Comparison of ENCODE assay signal across 21 mouse cellular contexts in the genomic region with DNA sequence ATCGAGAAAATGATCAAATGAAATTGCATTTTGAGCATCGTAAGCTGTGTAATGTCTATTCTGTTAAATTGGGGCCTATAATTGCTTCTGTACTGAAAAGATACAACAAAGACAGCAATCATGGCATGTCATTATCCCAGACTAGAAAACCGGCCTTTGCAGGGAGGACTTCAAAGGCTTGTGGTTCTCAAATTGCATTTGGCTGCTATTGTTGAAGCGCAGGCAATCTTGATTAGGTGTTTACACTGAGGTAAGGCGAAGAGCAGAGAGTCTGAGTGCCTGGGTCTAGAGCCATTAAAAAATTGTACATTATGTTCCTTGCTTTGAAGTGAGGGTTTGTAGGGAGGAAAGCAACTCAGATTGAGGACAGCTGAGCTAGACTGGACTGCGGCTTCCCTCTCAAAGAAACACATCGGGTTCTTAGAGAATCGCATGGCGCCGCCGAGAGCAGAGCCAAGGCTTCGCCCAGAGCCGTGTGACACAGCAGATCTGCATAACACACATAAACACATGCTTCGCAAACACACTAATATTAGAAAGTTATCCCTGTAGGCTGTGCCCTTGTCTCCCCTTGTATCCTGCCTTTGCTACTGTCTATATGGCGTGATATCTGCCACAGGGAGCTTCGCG. TPM values are rescaled to one million over a fixed set of nuclear protein-coding genes. Genes with fewer than 3 reads are reported as not detected.
"Had no signal": no experiment of that assay in that cellular context is flagged by ENCODE, and none has a peak within 500 bp of the region (broad histone marks: within the 10 kb centered on the region; RNA-seq: fewer than 3 reads in every experiment).

No protein-coding gene starts in this region.

- H3K9me3 ChIP-seq: kidney, embryonic 15.5 days; limb, embryonic 13.5 days; stomach, embryonic 15.5 days had no signal

- H3K36me3 ChIP-seq: kidney, embryonic 15.5 days; limb, embryonic 13.5 days; stomach, embryonic 15.5 days had no signal

- H3K27me3 ChIP-seq: kidney, embryonic 15.5 days; limb, embryonic 13.5 days; stomach, embryonic 15.5 days had no signal

- H3K9ac ChIP-seq: kidney, embryonic 15.5 days; limb, embryonic 13.5 days; liver, embryonic 14.5 days; stomach, embryonic 15.5 days had no signal

- H3K4me2 ChIP-seq: kidney, embryonic 15.5 days; limb, embryonic 13.5 days; stomach, embryonic 15.5 days had no signal

- H3K4me1 ChIP-seq: kidney, embryonic 15.5 days; limb, embryonic 13.5 days; stomach, embryonic 15.5 days had no signal

- H3K27ac ChIP-seq: kidney, embryonic 15.5 days; limb, embryonic 13.5 days; liver, embryonic 14.5 days; stomach, embryonic 15.5 days had no signal

- H3K4me3 ChIP-seq: kidney, embryonic 15.5 days; limb, embryonic 13.5 days; stomach, embryonic 15.5 days had no signal

- DNase-seq: kidney, postnatal 14 days; left cerebral cortex, postnatal 4 days; lung, adult 18-20 months; right cerebral cortex, adult 18-20 months; right cerebral cortex, postnatal 25 days; thymus, adult 2 months; thymus, postnatal 25 days had no signal

RNA-seq across cellular contexts. Expression of gene Jhy, which starts 36.5 kb away (rescaled TPM):
- total RNA-seq: liver, adult 2 months had no signal
- polyA plus RNA-seq: large intestine, adult 2 months; limb, embryonic 13.5 days; liver, adult 2 months; thymus, adult 2 months had no signal

RNA-seq across cellular contexts. Expression of gene Bsx, which starts 53.5 kb away (rescaled TPM):
- total RNA-seq: layer of hippocampus, adult 8-10 months; layer of hippocampus, postnatal 14 days; left cerebral cortex, adult 18-20 months; left cerebral cortex, postnatal 10 days; left cerebral cortex, postnatal 4 days; liver, adult 2 months had no signal
- polyA plus RNA-seq: kidney, adult 2 months; kidney, embryonic 15.5 days; large intestine, adult 2 months; limb, embryonic 13.5 days; liver, adult 2 months; lung, embryonic 16.5 days; neural tube, embryonic 14.5 days; small intestine, adult 2 months; stomach, embryonic 15.5 days had no signal
